Mouse (Mus musculus) stomach, adult 2 months (tissue): Measurements from ENCODE around the gene Chfr. TPM values are rescaled to one million over a fixed set of nuclear protein-coding genes. Genes with fewer than 3 reads are reported as not detected.

Experiments
- polyA plus RNA-seq: library from polyadenylated mRNA; depleted of rRNA; stranded (reverse); fragments of >200 nt; gene quantifications from 2 replicates; pipeline ENCODE4 v1.2.3, GENCODE M21; 2012; rRNA removed

The Chfr gene
- 29.7 and 34.9 TPM in 2 replicates for polyA plus RNA-seq

GRCm38 (mm10) chr5:110135293-110136086, at the start of gene Chfr:
Chfr (plus strand) TSS chr5:110135842.

GRCm38 (mm10) chr5:110094030-110094846, 41.4 kb upstream of the Chfr start, which contains the start of gene Gm35315:
Gm35315 (minus strand) TSS chr5:110094420.

DNA sequence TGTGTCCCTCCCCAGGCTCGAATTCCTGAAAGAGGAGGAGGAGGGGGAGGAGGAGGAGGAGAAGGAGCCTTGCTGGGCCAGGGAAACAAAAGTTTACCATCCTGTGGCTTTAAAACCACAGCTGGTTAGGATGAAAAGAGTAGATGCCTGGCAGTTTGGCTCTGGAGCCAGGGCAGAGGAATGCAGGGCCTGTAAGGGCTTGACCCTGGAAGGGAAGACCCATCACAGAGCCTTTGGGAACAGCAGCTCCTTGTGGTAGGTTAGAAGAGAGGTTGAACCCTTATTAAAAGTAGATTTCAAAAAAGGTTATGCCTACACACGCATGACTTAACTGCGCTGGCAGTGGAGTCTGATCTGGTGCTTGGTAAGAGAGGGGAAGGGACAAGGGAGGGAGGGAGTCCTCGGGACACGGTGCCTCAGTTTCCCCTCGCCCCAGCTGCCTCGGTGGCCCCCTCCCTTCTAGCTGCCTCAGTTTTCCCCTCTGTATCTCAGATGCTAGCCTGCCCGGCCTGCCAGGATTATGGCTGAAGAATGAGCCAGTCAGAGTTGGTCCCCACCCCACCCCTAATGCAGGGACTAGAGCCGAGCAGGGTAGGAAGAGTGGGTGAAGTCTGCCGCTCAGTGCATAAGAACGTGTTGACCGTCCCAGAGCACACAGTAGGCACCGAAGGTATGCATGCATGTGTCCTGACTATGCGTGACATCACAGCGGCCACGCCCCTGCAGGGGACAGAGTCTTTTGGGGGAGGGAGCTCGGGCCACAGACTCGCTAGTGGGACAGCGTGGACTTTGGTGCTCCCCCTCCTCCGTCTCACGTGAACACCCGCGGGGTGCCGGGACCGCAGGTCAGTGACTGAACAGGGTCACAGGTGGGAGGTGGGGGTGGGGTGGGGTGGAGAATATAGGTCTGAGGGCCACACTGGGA, 35.7 kb upstream of the Chfr start, which contains the start of gene Plcxd1:
Plcxd1 (plus strand) TSS at position 314 of the 925 bp plus-strand sequence.

DNA sequence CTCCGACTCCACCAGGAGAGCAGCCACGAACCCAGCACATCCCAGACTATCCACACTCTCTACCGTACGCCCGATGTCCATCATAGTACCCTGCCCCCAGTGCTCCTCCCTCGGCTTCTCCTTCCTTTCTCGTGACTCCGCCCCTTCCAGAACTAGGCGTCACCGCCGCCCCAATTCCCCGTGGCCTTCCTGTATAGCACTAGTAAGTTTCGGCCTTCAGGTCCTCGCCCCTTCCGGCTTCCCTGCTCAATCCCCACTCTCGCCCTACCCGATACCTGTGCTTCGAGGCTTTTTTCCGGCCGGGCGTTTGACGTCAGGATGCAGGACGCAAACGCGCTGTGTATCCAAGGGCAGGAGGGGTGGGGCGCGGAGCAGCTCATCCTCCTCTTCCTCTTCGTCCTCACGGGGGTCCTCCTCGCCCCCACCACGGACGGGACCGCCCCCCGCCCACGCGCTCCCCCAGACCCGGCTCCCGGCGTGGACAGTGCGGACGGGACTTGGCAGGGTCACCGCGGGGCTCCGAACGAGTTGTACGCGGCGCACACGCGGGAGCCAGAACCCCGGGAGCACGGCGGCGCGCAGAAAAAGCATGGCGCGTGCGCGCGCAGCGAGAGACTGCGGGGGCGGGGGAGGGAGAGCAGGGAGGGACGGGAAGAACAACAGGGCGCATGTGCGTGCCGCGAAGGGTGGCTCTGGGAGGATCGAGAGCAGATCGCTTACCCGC, 27.9 kb upstream of the Chfr start, which contains the start of gene Gtpbp6:
Gtpbp6 (minus strand) TSS at position 617 of the 724 bp plus-strand sequence.

GRCm38 (mm10) chr5:110109991-110110441, 25.6 kb upstream of the Chfr start, which contains the start of gene Zfp605:
Zfp605 (plus strand) TSS chr5:110110092.

GRCm38 (mm10) chr5:110176362-110177020, 40.8 kb downstream of the Chfr start, which contains the start of gene Golga3:
Golga3 (plus strand) TSS chr5:110176701.

Other genes with a start within 250 kb of the Chfr start
- gene Gm15446, start 212.4 kb upstream of the Chfr start, polyA plus RNA-seq, result 0.16 and 0.18 TPM in 2 replicates
- 0.25 and 0.41 TPM in 2 replicates for gene Zfp932, start 139.3 kb upstream of the Chfr start, polyA plus RNA-seq
- not detected in 2 replicates for gene Gm17655, start 63.3 kb upstream of the Chfr start, polyA plus RNA-seq
- 0.01 and 0.03 TPM in 2 replicates for gene Gm35315, start 41.4 kb upstream of the Chfr start, polyA plus RNA-seq
- 6.3 and 19.0 TPM in 2 replicates for gene Plcxd1, start 35.9 kb upstream of the Chfr start, polyA plus RNA-seq
- gene Gtpbp6, start 27.6 kb upstream of the Chfr start, polyA plus RNA-seq, result 50.2 and 57.9 TPM in 2 replicates
- 0.02 TPM in 1 of 2 replicates, not detected in the other for gene Zfp605, start 25.8 kb upstream of the Chfr start, polyA plus RNA-seq
- gene Golga3, start 40.9 kb downstream of the Chfr start, polyA plus RNA-seq, result 1.9 and 2.3 TPM in 2 replicates
- 2.0 and 2.3 TPM in 2 replicates for gene Ankle2, start 95.2 kb downstream of the Chfr start, polyA plus RNA-seq
- 8.7 and 9.6 TPM in 2 replicates for gene Pgam5, start 134.1 kb downstream of the Chfr start, polyA plus RNA-seq
- 1.9 and 2.6 TPM in 2 replicates for gene Pxmp2, start 150.3 kb downstream of the Chfr start, polyA plus RNA-seq
- 1.2 and 1.4 TPM in 2 replicates for gene Pole, start 150.5 kb downstream of the Chfr start, polyA plus RNA-seq
- gene P2rx2, start 207.4 kb downstream of the Chfr start, polyA plus RNA-seq, result 0.82 and 0.91 TPM in 2 replicates
- gene Lrcol1, start 208.9 kb downstream of the Chfr start, polyA plus RNA-seq, result 0.13 TPM in 1 of 2 replicates, not detected in the other